Mouse (Mus musculus): ENCODE measurements around the gene Pus7.
A peak's percentile ranks its signal among the peaks of the same experiment; 100 is the strongest.
"Not testable (repeated sequence)": the region's sequence is repeated elsewhere in the genome, so short reads cannot be mapped to it uniquely, and the experiment has no call there.

The Pus7 gene

GRCm38 (mm10) chr5:23756368-23756767 is 27.1 kb downstream of the Pus7 start:
- DNase-seq (ENCODE audit: low read depth in 2 of 2, low spot score in 2 of 2), result no peak

GRCm38 (mm10) chr5:23755591-23755990 is 27.9 kb downstream of the Pus7 start:
- DNase-seq (ENCODE audit: low read depth in 2 of 2, low spot score in 2 of 2), result no peak

- no peak for DNase-seq (ENCODE audit: low read depth in 2 of 2, low spot score in 2 of 2)
These were observed 33.6 kb downstream of the Pus7 start for GRCm38 (mm10) chr5:23749882-23750281.

GRCm38 (mm10) chr5:23743261-23743660 is 40.2 kb downstream of the Pus7 start:
- no peak for DNase-seq (ENCODE audit: low read depth in 2 of 2, low spot score in 2 of 2)

- DNase-seq (ENCODE audit: low read depth in 2 of 2, low spot score in 2 of 2), result no peak
These were observed 46.4 kb downstream of the Pus7 start for GRCm38 (mm10) chr5:23737111-23737510.

- DNase-seq (ENCODE audit: low read depth in 2 of 2, low spot score in 2 of 2), result no peak
These were observed 47.1 kb downstream of the Pus7 start for GRCm38 (mm10) chr5:23736366-23736765.

GRCm38 (mm10) chr5:23721956-23722355 is 61.6 kb downstream of the Pus7 start:
- DNase-seq (ENCODE audit: low read depth in 2 of 2, low spot score in 2 of 2), result no peak

GRCm38 (mm10) chr5:23718881-23719328 is 64.6 kb downstream of the Pus7 start:
- DNase-seq (ENCODE audit: low read depth in 2 of 2, low spot score in 2 of 2), result peak; percentile 20 to 44

GRCm38 (mm10) chr5:23718182-23718534 is 65.4 kb downstream of the Pus7 start:
- DNase-seq (ENCODE audit: low read depth in 2 of 2, low spot score in 2 of 2), result no peak

GRCm38 (mm10) chr5:23717469-23718181 is 65.9 kb downstream of the Pus7 start:
- DNase-seq (ENCODE audit: low read depth in 2 of 2, low spot score in 2 of 2), result no peak

GRCm38 (mm10) chr5:23713401-23714335 is 69.8 kb downstream of the Pus7 start:
- no peak for DNase-seq (ENCODE audit: low read depth in 2 of 2, low spot score in 2 of 2)

GRCm38 (mm10) chr5:23712130-23713001 is 71.1 kb downstream of the Pus7 start:
- peak; percentile 68 to 73 for DNase-seq (ENCODE audit: low read depth in 2 of 2, low spot score in 2 of 2)

- peak; percentile 13 to 32 for DNase-seq (ENCODE audit: low read depth in 2 of 2, low spot score in 2 of 2)
These were observed 71.8 kb downstream of the Pus7 start for GRCm38 (mm10) chr5:23711671-23712129.

GRCm38 (mm10) chr5:23711244-23711643 is 72.3 kb downstream of the Pus7 start:
- DNase-seq (ENCODE audit: low read depth in 2 of 2, low spot score in 2 of 2), result no peak

- peak in 1 of 2 experiments; percentile 15 for DNase-seq (ENCODE audit: low read depth in 2 of 2, low spot score in 2 of 2)
These were observed 73.8 kb downstream of the Pus7 start for GRCm38 (mm10) chr5:23709661-23710060.

GRCm38 (mm10) chr5:23706601-23707597 is 76.6 kb downstream of the Pus7 start:
- not testable (repeated sequence) for DNase-seq (ENCODE audit: low read depth in 2 of 2, low spot score in 2 of 2)

- DNase-seq (ENCODE audit: low read depth in 2 of 2, low spot score in 2 of 2), result no peak
These were observed 86.1 kb downstream of the Pus7 start for GRCm38 (mm10) chr5:23697457-23697856.
